Mouse (Mus musculus) kidney, postnatal 4 days (tissue): ENCODE results near the gene Ipo8.

ENCODE experiments used
- DNase-seq, 2 experiments: peaks; one replicate each; pipeline ENCODE4 v3.0.0; 2021; ENCODE audit warnings: mixed read lengths in 2 of 2

The Ipo8 gene

GRCm38 (mm10) chr6:148756535-148756934 lies 74.7 kb downstream of the Ipo8 start:
- DNase-seq, result no peak

GRCm38 (mm10) chr6:148751400-148751799 lies 79.9 kb downstream of the Ipo8 start:
- peak in 1 of 2 experiments; percentile 7 for DNase-seq

- no peak for DNase-seq
These were observed 81.1 kb downstream of the Ipo8 start for GRCm38 (mm10) chr6:148750183-148750582.

- DNase-seq, result peak; percentile 6 to 21
These were observed 90.6 kb downstream of the Ipo8 start for GRCm38 (mm10) chr6:148740521-148741226.

- DNase-seq, result no peak
These were observed 94.9 kb downstream of the Ipo8 start for GRCm38 (mm10) chr6:148736390-148736789.

- DNase-seq, result no peak
These were observed 97.3 kb downstream of the Ipo8 start for GRCm38 (mm10) chr6:148734012-148734411.

- no peak for DNase-seq
These were observed 98.3 kb downstream of the Ipo8 start for GRCm38 (mm10) chr6:148732920-148733319.

GRCm38 (mm10) chr6:148728571-148728970 lies 102.7 kb downstream of the Ipo8 start:
- DNase-seq, result no peak

GRCm38 (mm10) chr6:148727871-148728524 lies 103.3 kb downstream of the Ipo8 start:
- peak in 1 of 2 experiments; percentile 7 for DNase-seq

- no peak for DNase-seq
These were observed 106.8 kb downstream of the Ipo8 start for GRCm38 (mm10) chr6:148724453-148724852.
